Mouse (Mus musculus): ENCODE measurements around the gene Cdc26. TPM values are rescaled to one million over a fixed set of nuclear protein-coding genes. Genes with fewer than 3 reads are reported as not detected.

Gene Cdc26
- total RNA-seq, 2 experiments from 2014 or later, result 134 to 206 TPM

DNA sequence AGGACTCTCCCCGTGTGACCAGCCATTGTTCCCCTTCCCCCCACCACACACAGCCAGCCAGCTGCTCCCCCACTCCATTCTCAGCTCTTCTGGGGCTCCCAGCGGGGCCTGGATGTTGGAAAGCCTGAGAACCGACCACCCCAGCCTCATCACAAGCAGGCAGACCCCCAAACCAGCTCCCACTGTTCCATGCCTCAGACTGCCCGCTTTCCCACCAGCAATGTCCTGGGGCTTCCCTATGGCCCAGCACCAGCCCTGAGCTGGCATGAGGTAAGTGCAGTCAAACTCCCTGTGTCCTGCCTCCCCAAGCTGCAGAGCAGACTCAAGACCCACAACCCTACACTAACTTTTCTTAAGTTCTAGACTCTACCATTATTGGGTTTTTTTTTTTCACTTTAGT lies 2.3 kb downstream of the Cdc26 start:
- no peak for ATAC-seq (replicated peaks; ENCODE audit: poor library complexity)

DNA sequence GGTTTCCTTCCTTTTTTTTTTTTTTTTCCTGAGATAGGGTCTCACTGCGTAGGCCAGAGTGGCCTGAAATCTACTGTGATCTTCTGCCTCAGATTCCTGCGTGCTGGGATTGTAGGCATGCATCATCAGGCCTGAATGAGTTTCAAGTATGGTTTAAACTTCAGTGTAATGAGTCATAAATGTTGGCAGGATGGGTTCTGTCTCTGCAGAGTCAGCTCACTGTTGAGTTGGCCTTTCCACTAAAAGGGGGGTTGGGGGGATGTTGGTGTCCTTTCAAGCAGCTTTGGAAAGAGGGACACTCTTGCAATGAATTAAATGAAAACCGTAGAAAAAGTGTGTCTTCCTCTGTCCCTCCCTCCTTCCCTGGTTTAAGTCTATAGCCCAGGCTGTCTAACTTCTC lies 9.5 kb downstream of the Cdc26 start:
- no peak for ATAC-seq (replicated peaks; ENCODE audit: poor library complexity)

- ATAC-seq (replicated peaks; ENCODE audit: poor library complexity), result no peak
These were observed 10.7 kb downstream of the Cdc26 start for GRCm38 (mm10) chr4:62397616-62398365.

GRCm38 (mm10) chr4:62395806-62396205 lies 12.6 kb downstream of the Cdc26 start:
- peak; percentile 47 for ATAC-seq (replicated peaks; ENCODE audit: poor library complexity)

DNA sequence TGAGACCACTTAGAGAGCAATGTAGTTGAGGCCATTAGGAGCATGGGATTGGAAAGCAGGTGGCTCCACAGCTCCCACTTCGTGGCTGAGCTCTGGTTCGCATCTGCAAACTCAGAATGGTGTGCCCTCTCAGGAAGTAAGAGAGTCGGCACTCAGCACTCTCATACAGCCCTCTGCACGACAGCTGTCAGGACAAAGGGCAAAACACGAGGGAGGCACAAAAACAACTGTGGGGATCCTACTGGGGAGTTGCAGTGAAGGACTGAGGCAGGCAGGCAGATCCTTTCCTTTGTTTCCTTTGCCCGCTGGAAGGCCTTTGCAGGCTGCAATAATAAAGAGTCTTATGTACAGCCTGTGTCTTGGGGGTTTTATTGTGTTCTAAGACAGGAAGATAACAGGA lies 15.0 kb downstream of the Cdc26 start:
- no peak for ATAC-seq (replicated peaks; ENCODE audit: poor library complexity)

- ATAC-seq (replicated peaks; ENCODE audit: poor library complexity), result peak; percentile 96
These were observed 16.6 kb downstream of the Cdc26 start for GRCm38 (mm10) chr4:62391892-62392291.

DNA sequence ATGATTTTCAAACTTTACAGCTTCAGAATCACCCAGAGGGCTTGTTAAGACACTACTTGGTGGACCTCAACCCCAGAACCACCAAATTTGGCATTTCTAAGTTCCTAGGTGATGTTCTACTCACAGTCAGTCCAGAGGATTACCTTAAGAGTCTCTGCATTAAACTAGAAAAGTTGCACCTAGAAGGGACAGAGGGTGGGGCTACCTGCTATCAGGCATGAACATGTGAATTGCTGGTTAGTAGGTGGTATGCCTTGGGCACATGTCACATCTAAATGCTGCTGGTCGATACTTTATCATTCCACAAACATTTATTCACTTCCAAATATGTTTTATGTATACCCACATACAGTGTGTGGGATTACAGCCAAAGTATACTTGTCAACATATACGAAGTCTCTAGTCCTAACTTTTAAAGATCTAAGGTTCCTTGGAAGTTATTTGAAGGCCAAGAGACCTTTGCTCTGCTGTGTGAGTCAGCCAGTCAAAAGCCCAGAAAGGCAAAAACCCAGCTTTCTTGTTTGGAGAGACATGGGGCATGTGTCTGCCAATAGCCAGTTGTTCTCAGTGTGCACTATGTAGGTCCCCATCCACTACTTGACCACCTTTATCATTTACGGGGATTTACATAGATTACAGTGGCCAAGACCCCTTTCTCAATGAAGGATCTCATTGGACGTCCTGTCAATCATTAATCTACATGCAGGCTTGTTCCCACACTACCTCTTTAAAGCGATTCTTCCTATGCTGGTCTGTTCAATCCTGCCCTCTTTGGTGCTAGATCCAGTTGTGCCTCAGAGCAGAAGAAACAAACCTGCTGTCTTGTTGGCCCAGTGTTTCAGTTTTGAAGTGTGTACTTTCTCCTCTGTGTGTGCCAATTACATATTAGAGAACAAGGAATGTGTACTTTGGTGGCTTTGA lies 18.6 kb downstream of the Cdc26 start:
- ATAC-seq (replicated peaks; ENCODE audit: poor library complexity), result no peak

- no peak for ATAC-seq (replicated peaks; ENCODE audit: poor library complexity)
These were observed 23.0 kb downstream of the Cdc26 start for GRCm38 (mm10) chr4:62385439-62385838.

GRCm38 (mm10) chr4:62384159-62384558 lies 24.3 kb downstream of the Cdc26 start:
- ATAC-seq (replicated peaks; ENCODE audit: poor library complexity), result no peak

GRCm38 (mm10) chr4:62383752-62384151 lies 24.7 kb downstream of the Cdc26 start:
- ATAC-seq (replicated peaks; ENCODE audit: poor library complexity), result no peak

GRCm38 (mm10) chr4:62383207-62383606 lies 25.2 kb downstream of the Cdc26 start:
- ATAC-seq (replicated peaks; ENCODE audit: poor library complexity), result no peak

- no peak for ATAC-seq (replicated peaks; ENCODE audit: poor library complexity)
These were observed 28.6 kb downstream of the Cdc26 start for GRCm38 (mm10) chr4:62379724-62380381.

DNA sequence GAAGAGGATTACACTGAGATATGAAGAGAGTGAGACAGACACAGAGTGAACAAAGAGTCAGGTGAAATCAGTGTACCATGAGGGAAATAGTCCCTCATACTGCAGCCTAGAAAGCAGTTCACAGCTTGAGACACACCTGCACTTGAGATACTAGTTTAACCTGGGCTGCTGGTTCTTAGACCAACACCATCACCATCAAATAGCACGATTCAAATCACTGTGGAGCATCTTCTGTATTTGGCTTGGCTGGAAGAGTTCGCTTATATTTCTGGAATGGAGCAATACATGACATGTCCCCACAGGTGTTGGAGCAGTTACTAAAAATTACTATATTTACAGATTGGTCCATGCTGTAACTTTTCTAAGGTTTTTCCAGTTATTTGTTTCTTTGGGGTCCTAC lies 32.3 kb downstream of the Cdc26 start:
- no peak for ATAC-seq (replicated peaks; ENCODE audit: poor library complexity)

GRCm38 (mm10) chr4:62374342-62374741 lies 34.1 kb downstream of the Cdc26 start:
- peak; percentile 50 for ATAC-seq (replicated peaks; ENCODE audit: poor library complexity)

- no peak for ATAC-seq (replicated peaks; ENCODE audit: poor library complexity)
These were observed 34.8 kb downstream of the Cdc26 start for GRCm38 (mm10) chr4:62373668-62374067.

DNA sequence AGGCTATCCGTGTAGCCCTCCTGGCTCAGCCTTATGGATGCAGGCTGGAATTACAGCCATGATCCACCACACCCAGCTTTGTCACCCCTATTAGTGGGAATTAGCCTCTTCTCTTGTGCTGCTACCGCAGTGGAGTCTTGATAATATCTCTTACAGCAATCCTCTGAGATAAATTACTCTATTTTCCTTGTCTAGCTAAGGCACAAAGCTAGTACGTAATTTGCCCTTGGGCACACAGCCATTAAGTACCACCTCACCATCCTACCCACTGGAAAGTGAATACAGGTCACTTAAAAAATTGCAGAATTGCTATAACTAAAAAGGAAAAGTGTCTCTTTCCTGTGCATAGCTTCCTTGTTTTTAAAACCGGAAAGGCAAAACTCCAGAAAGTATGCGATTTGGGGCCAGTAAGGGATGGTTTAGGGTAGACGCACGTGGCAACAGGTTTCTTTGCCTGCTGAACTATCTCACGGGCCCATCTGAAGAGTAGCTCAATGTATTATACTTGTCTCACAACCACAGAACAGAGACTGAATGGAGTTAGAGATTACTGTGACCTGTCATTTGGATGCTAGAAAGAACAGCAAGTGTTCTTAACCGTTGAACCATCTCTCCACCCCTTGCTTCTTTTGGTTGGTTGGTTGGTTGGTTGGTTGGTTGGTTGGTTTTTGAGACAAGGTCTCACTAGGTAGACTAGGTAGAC lies 35.5 kb downstream of the Cdc26 start:
- peak; percentile 52 for ATAC-seq (replicated peaks; ENCODE audit: poor library complexity)

DNA sequence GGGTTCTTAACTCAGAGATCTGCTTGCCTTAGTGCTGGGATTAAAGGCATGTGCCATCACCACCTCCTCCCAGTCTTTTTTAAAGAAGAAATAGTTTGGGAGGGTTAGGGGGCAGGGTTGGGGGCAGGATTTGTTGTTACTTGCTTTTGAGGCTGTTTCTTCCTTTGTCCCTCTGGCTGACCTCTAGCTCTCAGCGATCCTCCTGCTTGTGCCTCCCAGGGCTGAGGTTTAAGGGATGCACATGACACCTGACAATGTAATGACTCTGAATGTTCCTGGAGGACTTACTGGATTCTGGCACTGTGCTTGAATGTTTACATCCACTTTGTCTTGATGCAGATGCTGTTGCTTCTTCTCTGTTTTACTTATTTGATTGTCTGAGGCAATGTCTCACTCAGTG lies 36.0 kb downstream of the Cdc26 start:
- no peak for ATAC-seq (replicated peaks; ENCODE audit: poor library complexity)

- peak; percentile 37 for ATAC-seq (replicated peaks; ENCODE audit: poor library complexity)
These were observed 39.4 kb downstream of the Cdc26 start for GRCm38 (mm10) chr4:62369091-62369490.

- ATAC-seq (replicated peaks; ENCODE audit: poor library complexity), result peak; percentile 77
These were observed 40.9 kb downstream of the Cdc26 start for GRCm38 (mm10) chr4:62367586-62367985.

- no peak for ATAC-seq (replicated peaks; ENCODE audit: poor library complexity)
These were observed 42.2 kb downstream of the Cdc26 start for GRCm38 (mm10) chr4:62366291-62366690.

- ATAC-seq (replicated peaks; ENCODE audit: poor library complexity), result no peak
These were observed 44.1 kb downstream of the Cdc26 start for GRCm38 (mm10) chr4:62364299-62364698.
